Mouse (Mus musculus): ENCODE results near the gene 2010111I01Rik.

DNA sequence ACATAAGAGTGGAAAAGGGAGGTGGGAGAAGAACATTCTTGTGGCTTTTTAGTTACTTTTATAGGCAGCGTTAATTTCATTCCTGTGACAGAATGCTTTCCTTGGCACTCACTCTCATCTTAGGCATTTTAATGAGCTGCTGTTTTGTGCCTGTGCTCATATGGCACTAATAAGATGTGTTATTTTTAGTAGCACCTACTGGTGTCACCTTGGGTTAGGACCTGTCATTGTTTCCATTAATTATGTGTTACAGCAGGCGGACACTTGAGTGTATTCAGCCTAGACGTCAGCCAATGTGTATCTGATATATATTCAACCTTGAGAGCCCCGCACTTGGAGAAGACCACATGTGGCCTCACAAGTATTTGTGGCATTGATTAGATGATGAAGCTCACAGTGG, 281.1 kb downstream of the 2010111I01Rik start:
- TF ChIP-seq POLR2A (IDR thresholded peaks at IDR 0.05; ENCODE audit: borderline replicate concordance, control insufficient read depth, low read depth, low read length) = no peak
- no peak for TF ChIP-seq CTCF (IDR thresholded peaks at IDR 0.05; ENCODE audit: control insufficient read depth, insufficient read depth, low read length)
